Mouse (Mus musculus): ENCODE measurements around the gene Gm13889. TPM values are rescaled to one million over a fixed set of nuclear protein-coding genes. Genes with fewer than 3 reads are reported as not detected.

Gm13889 gene
- total RNA-seq (2021), result 1 to 10 TPM; 8.3 to 8.8 TPM
- long read RNA-seq, experiment 1, transcript Gm13889-201 (1 exons, 1,386 nt), result major isoform, 8 of 8 reads
- long read RNA-seq, experiment 1, partial matches to known transcripts, result 0 of 8 reads
- long read RNA-seq, experiment 1, other reads (novel, unspliced or antisense), result 0 of 8 reads
- long read RNA-seq, experiment 2, partial matches to known transcripts, result 0 of 3 reads
- long read RNA-seq, experiment 2, other reads (novel, unspliced or antisense), result 0 of 3 reads

GRCm38 (mm10) chr2:93956908-93957784 lies at the start of gene Gm13889:
Gene Gm13889 (minus strand): TSS chr2:93957201.
- DNase-seq, result peak; percentile 71

GRCm38 (mm10) chr2:94002331-94002730 lies 45.3 kb upstream of the Gm13889 start:
- DNase-seq, result peak; percentile 36

GRCm38 (mm10) chr2:94001918-94002317 lies 44.9 kb upstream of the Gm13889 start:
- no peak for DNase-seq

GRCm38 (mm10) chr2:94001411-94001810 lies 44.4 kb upstream of the Gm13889 start:
- DNase-seq, result no peak

GRCm38 (mm10) chr2:93996254-93996653 lies 39.3 kb upstream of the Gm13889 start, which contains the start of gene Gm27027:
Gene Gm27027 (minus strand): TSS chr2:93996354.
- no peak for DNase-seq

- DNase-seq, result no peak
Observed at GRCm38 (mm10) chr2:93992810-93993209, 35.8 kb upstream of the Gm13889 start.

- no peak for DNase-seq
Observed at GRCm38 (mm10) chr2:93992259-93992658, 35.3 kb upstream of the Gm13889 start.

- no peak for DNase-seq
Observed at GRCm38 (mm10) chr2:93991336-93991735, 34.3 kb upstream of the Gm13889 start.

GRCm38 (mm10) chr2:93988440-93988839 lies 31.4 kb upstream of the Gm13889 start:
- no peak for DNase-seq

- DNase-seq, result no peak
Observed at GRCm38 (mm10) chr2:93982457-93983235, 25.6 kb upstream of the Gm13889 start.

- DNase-seq, result no peak
Observed at GRCm38 (mm10) chr2:93979249-93980120, 22.5 kb upstream of the Gm13889 start.

GRCm38 (mm10) chr2:93976436-93977252 lies 19.6 kb upstream of the Gm13889 start:
- DNase-seq, result peak; percentile 39

- no peak for DNase-seq
Observed at GRCm38 (mm10) chr2:93975526-93976435, 18.8 kb upstream of the Gm13889 start.

- no peak for DNase-seq
Observed at GRCm38 (mm10) chr2:93975041-93975440, 18.0 kb upstream of the Gm13889 start.

GRCm38 (mm10) chr2:93971647-93972046 lies 14.6 kb upstream of the Gm13889 start:
- DNase-seq, result no peak

GRCm38 (mm10) chr2:93964494-93965160 lies 7.6 kb upstream of the Gm13889 start:
- no peak for DNase-seq

GRCm38 (mm10) chr2:93963802-93964201 lies 6.8 kb upstream of the Gm13889 start:
- no peak for DNase-seq

GRCm38 (mm10) chr2:93961716-93962115 lies 4.7 kb upstream of the Gm13889 start:
- DNase-seq, result peak; percentile 44

GRCm38 (mm10) chr2:93959346-93959745 lies 2.3 kb upstream of the Gm13889 start:
- DNase-seq, result no peak

Measured in gastrocnemius, postnatal 25 days (tissue).